Mouse (Mus musculus) megakaryocyte, embryonic 14.5 days (primary cell): ENCODE results near the gene Clstn1.

Experiments used
- FLI1 ChIP-seq: IDR thresholded peaks from 2 replicates; pipeline ENCODE4 v1.6.1; 2012; ENCODE audit warnings: low read length, inconsistent platforms, mixed read lengths
- GATA1 ChIP-seq: IDR thresholded peaks from 3 replicates; pipeline ENCODE4 v1.6.1; 2012; ENCODE audit warnings: mixed read lengths, low read length, inconsistent platforms, borderline replicate concordance

DNA sequence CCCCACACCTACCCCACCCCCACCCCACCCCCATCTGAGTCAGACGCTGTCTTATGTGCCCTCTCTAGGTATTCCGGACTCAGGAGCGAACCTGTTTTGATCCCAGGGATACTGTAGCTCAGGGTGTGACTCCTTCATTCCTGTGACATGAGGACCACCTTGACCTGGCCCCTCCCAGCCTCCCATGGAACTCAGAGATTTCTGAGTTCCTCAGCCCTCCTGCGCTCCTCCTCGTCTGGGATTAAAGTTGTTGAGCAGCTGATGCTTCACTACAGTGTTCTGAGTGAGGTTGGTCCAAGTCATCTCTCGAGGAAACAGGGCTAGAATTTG is 22.0 kb downstream of the Clstn1 start:
- TF ChIP-seq GATA1: no peak
- TF ChIP-seq FLI1: no peak
